Mouse (Mus musculus) spleen, postnatal 0 days (tissue): Measurements from ENCODE around the gene Hspa4. TPM values are rescaled to one million over a fixed set of nuclear protein-coding genes. Genes with fewer than 3 reads are reported as not detected.

Experiments used
- polyA plus RNA-seq: library from polyadenylated mRNA; unstranded; fragments of >200 nt; fragmentation: Nextera tagmentation; extraction: Ambion mirVana; gene quantifications from 2 replicates; pipeline ENCODE4 v1.2.1, GENCODE M21; 2015

Hspa4 gene
- polyA plus RNA-seq, result 57.7 TPM in 2 replicates

DNA sequence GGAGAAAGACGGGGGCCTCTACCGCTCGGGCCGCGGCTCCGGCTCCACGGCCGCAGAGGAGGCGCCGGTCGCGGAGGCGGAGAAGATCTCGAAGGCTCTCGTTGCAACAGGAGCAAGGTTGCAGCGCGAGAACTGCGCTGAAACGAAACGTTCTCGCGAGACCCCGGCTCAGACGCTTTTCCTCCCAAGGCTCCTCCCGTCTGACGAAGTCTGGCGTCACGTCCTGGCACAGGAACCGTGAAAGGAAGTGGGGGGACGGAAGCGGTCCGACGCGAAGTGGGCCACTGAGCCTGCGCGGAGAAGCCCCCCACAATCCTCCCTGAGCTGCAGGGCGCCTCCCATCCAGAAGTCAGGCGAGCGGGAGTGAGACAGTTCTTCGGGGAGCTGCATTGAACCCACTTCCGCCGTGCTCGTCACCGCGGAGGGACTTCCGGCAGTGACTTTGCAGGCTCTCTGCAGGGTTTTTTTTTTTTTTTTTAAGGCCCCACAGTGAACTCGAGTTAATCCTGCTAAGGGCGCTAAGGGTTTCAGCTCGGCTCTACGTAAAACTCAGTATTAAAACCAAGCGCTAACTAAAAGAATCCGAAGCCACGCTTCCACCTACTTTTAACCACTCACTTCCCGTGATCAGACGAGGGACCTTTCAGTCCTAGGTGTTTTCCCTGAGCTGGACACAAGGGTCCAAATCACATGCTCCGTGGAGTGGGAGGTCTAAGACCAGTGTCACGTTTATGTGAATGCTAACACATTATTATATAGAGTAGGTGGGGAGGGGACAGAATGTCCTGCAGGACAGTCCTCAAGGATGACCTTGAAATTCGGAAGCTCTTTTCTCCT, at the start of gene Hspa4:
Hspa4 (minus strand) TSS at position 128 of the 837 bp plus-strand sequence.

GRCm38 (mm10) chr11:53324512-53324968, 24.3 kb upstream of the Hspa4 start, which contains the start of gene Zcchc10:
TSS of gene Zcchc10 (plus strand) at chr11:53324679.

Other genes starting within 250 kb of the Hspa4 start
- gene Zcchc10, start 24.2 kb upstream of the Hspa4 start, polyA plus RNA-seq, result 16.6 and 17.1 TPM in 2 replicates
- gene Aff4, start 50.4 kb upstream of the Hspa4 start, polyA plus RNA-seq, result 13.4 and 17.5 TPM in 2 replicates
- gene Leap2, start 122.7 kb upstream of the Hspa4 start, polyA plus RNA-seq, result 0.27 TPM in 1 of 2 replicates, not detected in the other
- 515 and 595 TPM in 2 replicates for gene Uqcrq, start 130.4 kb upstream of the Hspa4 start, polyA plus RNA-seq
- gene Gdf9, start 130.6 kb upstream of the Hspa4 start, polyA plus RNA-seq, result 0.45 and 0.58 TPM in 2 replicates
- not detected in 2 replicates for gene Gm10447, start 156.7 kb upstream of the Hspa4 start, polyA plus RNA-seq
- gene Shroom1, start 156.7 kb upstream of the Hspa4 start, polyA plus RNA-seq, result 0.13 and 0.22 TPM in 2 replicates
- gene Gm9837, start 170.0 kb upstream of the Hspa4 start, polyA plus RNA-seq, result not detected in 2 replicates
- 0.87 and 1.1 TPM in 2 replicates for gene Gm9945, start 179.7 kb upstream of the Hspa4 start, polyA plus RNA-seq
- 15.1 and 15.2 TPM in 2 replicates for gene Sowaha, start 179.8 kb upstream of the Hspa4 start, polyA plus RNA-seq
- gene Sept8, start 218.8 kb upstream of the Hspa4 start, polyA plus RNA-seq, result 27.8 and 29.4 TPM in 2 replicates